Mouse (Mus musculus) CH12.LX (cell line): ENCODE data around the gene Tcf7. TPM values are rescaled to one million over a fixed set of nuclear protein-coding genes. Genes with fewer than 3 reads are reported as not detected.
A peak's percentile ranks its signal among the peaks of the same experiment; 100 is the strongest.

ENCODE experiments used
- DNase-seq: peaks from one replicate; pipeline ENCODE4 v3.0.0-alpha.2; 2013; ENCODE audit errors: extremely low read depth
- H3K27ac ChIP-seq: 2 replicates; pipeline ENCODE4 v1.5.1; 2012; ENCODE audit warnings: low read depth, mild to moderate bottlenecking, control low read depth, moderate library complexity; ENCODE audit not compliant: insufficient read depth
- H3K27me3 ChIP-seq: replicated peaks from 2 replicates; pipeline ENCODE3; 2012; ENCODE audit warnings: inconsistent platforms
- H3K36me3 ChIP-seq, 2 experiments: replicated peaks in 1 of 2; 2 replicates each; pipeline versions ENCODE3 to v1.6.1; 2012; ENCODE audit warnings: inconsistent platforms in 1 of 2, low read length in 1 of 2, mild to moderate bottlenecking in 1 of 2, mixed read lengths in 1 of 2, moderate library complexity in 1 of 2; ENCODE audit not compliant: control insufficient read depth in 1 of 2, insufficient read depth in 1 of 2
- H3K4me1 ChIP-seq, 2 experiments: 2 replicates each; pipeline ENCODE4 v1.6.1; 2012; ENCODE audit warnings: inconsistent platforms in 1 of 2, moderate library complexity in 1 of 2; ENCODE audit not compliant: insufficient read depth in 2 of 2, control insufficient read depth in 1 of 2
- H3K4me2 ChIP-seq: 2 replicates; pipeline ENCODE4 v1.6.1; 2012; ENCODE audit warnings: low read depth, mild to moderate bottlenecking, control low read depth; ENCODE audit not compliant: poor library complexity, insufficient read depth, severe bottlenecking
- H3K4me3 ChIP-seq, 3 experiments: fragments of 150-350 bp in 1 of 3; sonication (generic) in 1 of 3; replicated peaks in 1 of 3; 2 replicates each; pipeline versions ENCODE3 to v1.5.1; 2011 to 2012; ENCODE audit warnings: low read depth in 2 of 3, low read length in 2 of 3, mild to moderate bottlenecking in 2 of 3, moderate library complexity in 2 of 3, control low read depth in 1 of 3, improper control_type of control experiment in 1 of 3, inconsistent platforms in 1 of 3, mixed read lengths in 1 of 3; ENCODE audit not compliant: poor library complexity in 1 of 3
- H3K79me2 ChIP-seq: replicated peaks from 2 replicates; pipeline ENCODE4 v1.6.1; 2012; ENCODE audit warnings: mild to moderate bottlenecking, moderate library complexity; ENCODE audit not compliant: control insufficient read depth, poor library complexity, insufficient read depth, severe bottlenecking; ENCODE audit errors: extremely low read depth
- H3K9ac ChIP-seq: 2 replicates; pipeline ENCODE4 v1.6.1; 2012; ENCODE audit warnings: low read depth, mild to moderate bottlenecking, control low read depth, moderate library complexity; ENCODE audit not compliant: insufficient read depth
- H3K9me3 ChIP-seq: replicated peaks from 2 replicates; pipeline ENCODE3; 2012; ENCODE audit warnings: low read length, inconsistent platforms, mixed read lengths
- BHLHE40 ChIP-seq: IDR thresholded peaks from 2 replicates; pipeline ENCODE4 v1.6.1; 2011; ENCODE audit warnings: mild to moderate bottlenecking, low read depth, low read length, improper control_type of control experiment
- CHD1 ChIP-seq: IDR thresholded peaks from 2 replicates; pipeline ENCODE4 v1.6.1; 2012; ENCODE audit warnings: low read depth, low read length, improper control_type of control experiment, inconsistent platforms
- CHD2 ChIP-seq: IDR thresholded peaks from 2 replicates; pipeline ENCODE4 v1.6.1; 2011; ENCODE audit warnings: low read length, improper control_type of control experiment
- CTCF ChIP-seq, 2 experiments: IDR thresholded peaks in 1 of 2; conservative IDR thresholded peaks in 1 of 2; 2 replicates each; pipeline ENCODE4 v1.5.1; 2011 to 2012; ENCODE audit warnings: low read depth in 2 of 2, low read length in 2 of 2, improper control_type of control experiment in 1 of 2, inconsistent platforms in 1 of 2, mild to moderate bottlenecking in 1 of 2, moderate library complexity in 1 of 2
- E2F4 ChIP-seq: IDR thresholded peaks from 2 replicates; pipeline ENCODE4 v1.6.1; 2011; ENCODE audit warnings: low read depth, low read length, improper control_type of control experiment; ENCODE audit not compliant: insufficient replicate concordance
- ELF1 ChIP-seq: IDR thresholded peaks from 2 replicates; pipeline ENCODE4 v1.6.1; 2014; ENCODE audit warnings: low read depth, mild to moderate bottlenecking, inconsistent platforms, low read length, improper control_type of control experiment
- EP300 ChIP-seq: IDR thresholded peaks from 2 replicates; pipeline ENCODE4 v1.6.1; 2011; ENCODE audit warnings: low read length, improper control_type of control experiment
- ETS1 ChIP-seq: conservative IDR thresholded peaks from 2 replicates; pipeline ENCODE4 v1.6.1; 2012; ENCODE audit warnings: low read depth, mild to moderate bottlenecking, inconsistent platforms, low read length, improper control_type of control experiment, moderate library complexity
- GABPA ChIP-seq: IDR thresholded peaks from 2 replicates; pipeline ENCODE4 v1.6.1; 2012; ENCODE audit warnings: low read depth, low read length, improper control_type of control experiment, inconsistent platforms; ENCODE audit not compliant: insufficient replicate concordance
- HCFC1 ChIP-seq: IDR thresholded peaks from 2 replicates; pipeline ENCODE4 v1.6.1; 2012; ENCODE audit warnings: low read depth, mild to moderate bottlenecking, inconsistent platforms, low read length, improper control_type of control experiment
- IRF4 ChIP-seq: IDR thresholded peaks from 2 replicates; pipeline ENCODE4 v1.6.1; 2014; ENCODE audit warnings: low read depth, mild to moderate bottlenecking, inconsistent platforms, low read length, improper control_type of control experiment
- JUN ChIP-seq: IDR thresholded peaks from 2 replicates; pipeline ENCODE4 v1.6.1; 2011; ENCODE audit warnings: low read depth, mild to moderate bottlenecking, low read length, improper control_type of control experiment, moderate library complexity; ENCODE audit not compliant: insufficient read depth
- JUND ChIP-seq: conservative IDR thresholded peaks from 2 replicates; pipeline ENCODE4 v1.6.1; 2011; ENCODE audit warnings: low read depth, low read length, improper control_type of control experiment
- KAT2A ChIP-seq: IDR thresholded peaks from 2 replicates; pipeline ENCODE4 v1.6.1; 2012; ENCODE audit warnings: low read length, improper control_type of control experiment, inconsistent platforms; ENCODE audit not compliant: insufficient replicate concordance
- MAFK ChIP-seq: IDR thresholded peaks from 2 replicates; pipeline ENCODE4 v1.6.1; 2011; ENCODE audit warnings: low read length, improper control_type of control experiment; ENCODE audit not compliant: insufficient replicate concordance
- MAX ChIP-seq: IDR thresholded peaks from 2 replicates; pipeline ENCODE4 v1.6.1; 2011; ENCODE audit warnings: low read length, improper control_type of control experiment
- MAZ ChIP-seq: IDR thresholded peaks from 2 replicates; pipeline ENCODE4 v1.6.1; 2012; ENCODE audit warnings: low read depth, mild to moderate bottlenecking, inconsistent platforms, low read length, improper control_type of control experiment, moderate library complexity
- MEF2A ChIP-seq: IDR thresholded peaks from 2 replicates; pipeline ENCODE4 v1.6.1; 2014; ENCODE audit warnings: low read depth, mild to moderate bottlenecking, inconsistent platforms, low read length, improper control_type of control experiment, borderline replicate concordance
- MXI1 ChIP-seq: IDR thresholded peaks from 2 replicates; pipeline ENCODE4 v1.6.1; 2011; ENCODE audit warnings: mild to moderate bottlenecking, low read depth, low read length, improper control_type of control experiment
- MYC ChIP-seq: IDR thresholded peaks from 2 replicates; pipeline ENCODE4 v1.6.1; 2011; ENCODE audit warnings: low read depth, mild to moderate bottlenecking, improper control_type of control experiment, low read length
- NELFE ChIP-seq: IDR thresholded peaks from 2 replicates; pipeline ENCODE4 v1.6.1; 2011; ENCODE audit warnings: low read depth, low read length, improper control_type of control experiment
- NRF1 ChIP-seq: IDR thresholded peaks from 2 replicates; pipeline ENCODE4 v1.6.1; 2014; ENCODE audit warnings: low read depth, mild to moderate bottlenecking, inconsistent platforms, low read length, improper control_type of control experiment, moderate library complexity
- PAX5 ChIP-seq: IDR thresholded peaks from 2 replicates; pipeline ENCODE4 v1.6.1; 2012; ENCODE audit warnings: low read length, inconsistent platforms, mixed read lengths
- POLR2A ChIP-seq: IDR thresholded peaks from 2 replicates; pipeline ENCODE4 v1.6.1; 2011; ENCODE audit warnings: low read depth, mild to moderate bottlenecking, improper control_type of control experiment, low read length
- POLR2AphosphoS2 ChIP-seq: IDR thresholded peaks from 2 replicates; pipeline ENCODE4 v1.6.1; 2011; ENCODE audit warnings: low read depth, low read length, improper control_type of control experiment
- RAD21 ChIP-seq: IDR thresholded peaks from 2 replicates; pipeline ENCODE4 v1.6.1; 2011; ENCODE audit warnings: low read depth, mild to moderate bottlenecking, low read length, improper control_type of control experiment, moderate library complexity
- RCOR1 ChIP-seq: conservative IDR thresholded peaks from 2 replicates; pipeline ENCODE4 v1.6.1; 2012; ENCODE audit warnings: low read depth, mild to moderate bottlenecking, inconsistent platforms, low read length, improper control_type of control experiment
- SIN3A ChIP-seq: IDR thresholded peaks from 2 replicates; pipeline ENCODE4 v1.6.1; 2012; ENCODE audit warnings: low read length, improper control_type of control experiment, inconsistent platforms
- SMC3 ChIP-seq: IDR thresholded peaks from 2 replicates; pipeline ENCODE4 v1.6.1; 2011; ENCODE audit warnings: low read depth, low read length, improper control_type of control experiment
- TBP ChIP-seq: conservative IDR thresholded peaks from 2 replicates; pipeline ENCODE4 v1.6.1; 2011; ENCODE audit warnings: low read depth, low read length, improper control_type of control experiment
- TCF12 ChIP-seq: IDR thresholded peaks from 2 replicates; pipeline ENCODE4 v1.6.1; 2014; ENCODE audit warnings: low read depth, mild to moderate bottlenecking, inconsistent platforms, low read length, improper control_type of control experiment
- UBTF ChIP-seq: IDR thresholded peaks from 2 replicates; pipeline ENCODE4 v1.6.1; 2012; ENCODE audit warnings: low read depth, mild to moderate bottlenecking, inconsistent platforms, low read length, improper control_type of control experiment, moderate library complexity
- USF1 ChIP-seq: IDR thresholded peaks from 2 replicates; pipeline ENCODE4 v1.6.1; 2014; ENCODE audit warnings: low read depth, mild to moderate bottlenecking, inconsistent platforms, low read length, improper control_type of control experiment
- USF2 ChIP-seq: conservative IDR thresholded peaks from 2 replicates; pipeline ENCODE4 v1.6.1; 2011; ENCODE audit warnings: low read depth, low read length, improper control_type of control experiment
- ZC3H11A ChIP-seq: IDR thresholded peaks from 2 replicates; pipeline ENCODE4 v1.6.1; 2012; ENCODE audit warnings: low read depth, mild to moderate bottlenecking, inconsistent platforms, low read length, improper control_type of control experiment
- ZKSCAN1 ChIP-seq: IDR thresholded peaks from 2 replicates; pipeline ENCODE4 v1.6.1; 2012; ENCODE audit warnings: low read depth, inconsistent platforms, low read length, improper control_type of control experiment, borderline replicate concordance
- ZMIZ1 ChIP-seq: IDR thresholded peaks from 2 replicates; pipeline ENCODE4 v1.6.1; 2012; ENCODE audit warnings: low read depth, mild to moderate bottlenecking, inconsistent platforms, low read length, improper control_type of control experiment
- ZNF384 ChIP-seq: IDR thresholded peaks from 2 replicates; pipeline ENCODE4 v1.6.1; 2012; ENCODE audit warnings: low read depth, low read length, improper control_type of control experiment, inconsistent platforms
- dilution Hi-C: fragments of 300-500 bp; cut with MboI; formaldehyde crosslinking; loops from 2 replicates; pipeline ENCODE4 v1.14.3; 2020; ENCODE audit warnings: low sequenced_read_pairs; ENCODE audit not compliant: extremely low pct_unique_long_range_greater_than_20kb, extremely low pct_ligation_motif_present
- in situ Hi-C: fragments of 300-500 bp; cut with MboI; formaldehyde crosslinking; loops from 3 replicates; pipeline ENCODE4 v1.14.3; 2019; ENCODE audit warnings: low sequenced_read_pairs, low pct_ligation_motif_present, low pct_unique_long_range_greater_than_20kb, mixed read lengths
- polyA plus RNA-seq: library from polyadenylated mRNA; unstranded; fragments of >175 nt; gene quantifications from 2 replicates; pipeline ENCODE4 v1.2.1, GENCODE M21; 2012; ENCODE audit warnings: low read depth; ENCODE audit not compliant: insufficient read length
- total RNA-seq, 2 experiments: library from RNA; depleted of rRNA; stranded (reverse); fragments of 300-350 nt in 1 of 2; fragments of >200 nt in 1 of 2; gene quantifications; 2 replicates each; pipeline ENCODE4 v1.2.3; 2012 to 2014

Gene Tcf7
- total and polyA plus RNA-seq, 3 experiments, result 0.55 to 5.5 (median 0.85) TPM

DNA sequence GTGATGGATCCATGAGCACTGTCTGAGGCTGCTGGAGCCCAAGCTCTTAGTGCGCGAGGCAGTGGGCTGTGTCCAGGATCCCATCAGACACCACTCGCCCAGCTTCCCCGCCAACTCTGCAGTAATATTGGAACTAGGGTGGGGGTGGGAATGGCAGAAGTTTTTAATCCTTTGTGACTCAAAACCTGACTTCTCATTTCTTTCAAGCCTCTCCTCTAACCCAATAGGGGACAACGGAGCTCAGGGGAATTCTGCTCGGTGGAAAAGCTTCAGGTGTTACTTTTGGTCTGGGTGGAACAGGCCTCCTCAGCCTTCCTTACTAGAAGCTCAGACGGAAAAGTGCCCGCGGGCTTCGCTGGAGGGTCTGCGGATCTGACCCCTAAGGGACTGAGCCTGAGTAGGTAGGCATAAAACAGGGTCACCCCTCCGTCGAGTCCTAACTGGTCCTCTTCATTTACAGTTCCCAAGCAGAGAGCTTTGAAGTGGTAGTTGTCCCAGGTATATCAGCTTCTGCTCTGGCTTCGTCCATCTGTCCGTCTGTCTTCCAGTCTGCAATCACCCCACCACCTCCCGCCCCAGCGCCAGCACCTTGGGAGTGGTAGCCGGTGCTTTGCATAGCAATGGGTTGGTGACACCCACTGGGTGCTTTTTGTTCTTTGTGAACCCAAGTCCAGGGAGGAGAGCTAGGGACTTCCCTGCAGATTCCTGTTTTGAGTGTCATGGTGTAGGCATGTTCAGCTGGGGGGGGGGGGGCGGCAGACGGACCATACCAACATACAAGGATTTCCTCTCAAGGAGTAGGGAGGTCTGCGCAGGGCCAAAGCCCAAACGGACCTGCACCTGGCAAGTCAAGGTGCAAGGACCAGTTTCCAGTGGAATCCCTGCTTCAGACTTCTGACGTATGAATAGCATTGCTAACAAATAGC is 41.9 kb upstream of the Tcf7 start:
- Histone ChIP-seq H3K4me2 (peak overlapping the region; percentile 77), H3K4me3 (no peak overlapping the region), H3K9me3 (no peaks in the 10 kb centered on the region), H3K4me1 (peaks cover 35 to 51% of the 10 kb centered on the region in 2 experiments), H3K79me2 (no peaks in the 10 kb centered on the region), H3K27me3 (peaks cover 7% of the 10 kb centered on the region), H3K27ac (peak overlapping the region; percentile 18; the same call in 1 of the 2 replicates), H3K36me3 (no peaks in the 10 kb centered on the region), H3K9ac (0 out of 2 replicates have a peak overlapping the region, but pooled peaks have one; percentile 4)
- no peak for TF ChIP-seq USF1
- peak; percentile 74; the same call in 1 of the 2 replicates for TF ChIP-seq MAFK
- TF ChIP-seq NRF1, result no peak
- peak; percentile 56 for TF ChIP-seq ZKSCAN1
- TF ChIP-seq SMC3, result no peak; the same call in 1 of the 2 replicates
- TF ChIP-seq MYC, result no peak
- TF ChIP-seq MXI1, result no peak; the same call in 1 of the 2 replicates
- peak; percentile 99 for TF ChIP-seq IRF4
- 0 out of 2 replicates have a peak, but pooled peaks have one; percentile 19 for TF ChIP-seq ZMIZ1
- no peak for TF ChIP-seq PAX5
- peak; percentile 88 for TF ChIP-seq ETS1
- peak; percentile 98 for TF ChIP-seq EP300
- TF ChIP-seq USF2, result no peak
- no peak for TF ChIP-seq KAT2A
- no peak; the same call in 1 of the 2 replicates for TF ChIP-seq RAD21
- peak; percentile 85 for TF ChIP-seq MEF2A
- TF ChIP-seq GABPA, result no peak
- TF ChIP-seq TCF12, result peak; percentile 87
- TF ChIP-seq JUN, result peak; percentile 89
- TF ChIP-seq JUND, result peak; percentile 91
- TF ChIP-seq RCOR1, result peak; percentile 94
- no peak for TF ChIP-seq POLR2AphosphoS2
- TF ChIP-seq CTCF (conservative IDR thresholded peaks at IDR 0.05 in 1 of 2, IDR thresholded peaks at IDR 0.05 in 1 of 2; ENCODE audit: low read depth in 2 of 2, low read length in 2 of 2), result no peak
- peak; percentile 80 for TF ChIP-seq MAZ
- TF ChIP-seq SIN3A, result peak; percentile 64; the same call in 1 of the 2 replicates
- peak; percentile 93 for TF ChIP-seq CHD2
- TF ChIP-seq BHLHE40, result peak; percentile 72
- TF ChIP-seq UBTF, result no peak
- no peak for TF ChIP-seq NELFE
- TF ChIP-seq ZC3H11A, result no peak
- TF ChIP-seq POLR2A, result no peak; the same call in 1 of the 2 replicates
- TF ChIP-seq CHD1, result peak; percentile 80; the same call in 1 of the 2 replicates
- TF ChIP-seq ZNF384, result no peak
- no peak for TF ChIP-seq E2F4
- TF ChIP-seq HCFC1, result peak; percentile 4
- TF ChIP-seq TBP, result no peak
- TF ChIP-seq MAX, result no peak; the same call in 1 of the 2 replicates
- TF ChIP-seq ELF1, result no peak; the same call in 1 of the 2 replicates
- dilution Hi-C loops, result no loop called here
- peak; percentile 80 for DNase-seq
- in situ Hi-C loops, result no loop called here
